Mouse (Mus musculus): ENCODE data around the gene Cbfa2t2. TPM values are rescaled to one million over a fixed set of nuclear protein-coding genes. Genes with fewer than 3 reads are reported as not detected.

Gene Cbfa2t2
- 15.3 TPM for polyA plus RNA-seq (2017; shearing (Covaris generic))

GRCm38 (mm10) chr2:154436458-154437190 lies at the start of gene Cbfa2t2:
TSS of gene Cbfa2t2 (plus strand) at chr2:154436481.

GRCm38 (mm10) chr2:154407643-154408445 lies 28.4 kb upstream of the Cbfa2t2 start, which contains the start of gene Snta1:
TSS of gene Snta1 (minus strand) at chr2:154408099.

GRCm38 (mm10) chr2:154546711-154547110 lies 110.4 kb downstream of the Cbfa2t2 start, which contains the start of gene 1700003F12Rik:
TSS of gene 1700003F12Rik (plus strand) at chr2:154547085.

GRCm38 (mm10) chr2:154551476-154551875 lies 115.2 kb downstream of the Cbfa2t2 start, which contains the start of gene Actl10:
TSS of gene Actl10 (plus strand) at chr2:154551776.

GRCm38 (mm10) chr2:154558264-154559039 lies 122.2 kb downstream of the Cbfa2t2 start, which contains the start of gene Necab3:
TSS of gene Necab3 (minus strand) at chr2:154558890.

GRCm38 (mm10) chr2:154569836-154570286 lies 133.6 kb downstream of the Cbfa2t2 start, which contains the start of gene E2f1:
TSS of gene E2f1 (minus strand) at chr2:154569892.

Other genes with a start within 250 kb of the Cbfa2t2 start
- gene Bpifb1, start 245.7 kb upstream of the Cbfa2t2 start, polyA plus RNA-seq (2017; shearing (Covaris generic)) = not detected
- gene Bpifb5, start 212.7 kb upstream of the Cbfa2t2 start, polyA plus RNA-seq (2017; shearing (Covaris generic)) = not detected
- gene Bpifb9a, start 178.6 kb upstream of the Cbfa2t2 start, polyA plus RNA-seq (2017; shearing (Covaris generic)) = not detected
- not detected for gene Bpifb9b, start 129.3 kb upstream of the Cbfa2t2 start, polyA plus RNA-seq (2017; shearing (Covaris generic))
- gene Cdk5rap1, start 63.5 kb upstream of the Cbfa2t2 start, polyA plus RNA-seq (2017; shearing (Covaris generic)) = 24.2 TPM
- not detected for gene Snta1, start 28.4 kb upstream of the Cbfa2t2 start, polyA plus RNA-seq (2017; shearing (Covaris generic))
- not detected for gene 1700003F12Rik, start 110.6 kb downstream of the Cbfa2t2 start, polyA plus RNA-seq (2017; shearing (Covaris generic))
- not detected for gene Actl10, start 115.3 kb downstream of the Cbfa2t2 start, polyA plus RNA-seq (2017; shearing (Covaris generic))
- gene Necab3, start 122.4 kb downstream of the Cbfa2t2 start, polyA plus RNA-seq (2017; shearing (Covaris generic)) = not detected
- 0.80 TPM for gene E2f1, start 133.4 kb downstream of the Cbfa2t2 start, polyA plus RNA-seq (2017; shearing (Covaris generic))
- 24.1 TPM for gene Pxmp4, start 167.2 kb downstream of the Cbfa2t2 start, polyA plus RNA-seq (2017; shearing (Covaris generic))
- 0.74 TPM for gene Zfp341, start 176.8 kb downstream of the Cbfa2t2 start, polyA plus RNA-seq (2017; shearing (Covaris generic))
- not detected for gene 4930519P11Rik, start 177.0 kb downstream of the Cbfa2t2 start, polyA plus RNA-seq (2017; shearing (Covaris generic))
- gene Chmp4b, start 215.2 kb downstream of the Cbfa2t2 start, polyA plus RNA-seq (2017; shearing (Covaris generic)) = 5.5 TPM